Mouse (Mus musculus) midbrain, embryonic 11.5 days (tissue): ENCODE results near the gene Fem1b. TPM values are rescaled to one million over a fixed set of nuclear protein-coding genes. Genes with fewer than 3 reads are reported as not detected.

Experiments
- ATAC-seq: fragments of 200-750 bp; cut with Nextera tagmentation; 2 replicates; pipeline ENCODE4 v1.8.0; 2017; ENCODE audit warnings: moderate TSS enrichment, moderate library complexity; ENCODE audit not compliant: low FRiP score
- DNase-seq: peaks from one replicate; pipeline ENCODE4 v3.0.0; 2015; ENCODE audit warnings: low spot score; ENCODE audit errors: missing footprints
- H3K27ac ChIP-seq: fragments of 300-500 bp; sonication (generic); 2 replicates; pipeline ENCODE4 v1.5.1; 2014; ENCODE audit warnings: low read depth, low read length
- H3K27me3 ChIP-seq: fragments of 300-500 bp; sonication (generic); 2 replicates; pipeline ENCODE4 v1.6.1; 2014; ENCODE audit warnings: mild to moderate bottlenecking, low read length, moderate library complexity, mixed read lengths; ENCODE audit not compliant: control insufficient read depth, insufficient read depth
- H3K36me3 ChIP-seq: fragments of 300-500 bp; sonication (generic); 2 replicates; pipeline ENCODE4 v1.6.1; 2014; ENCODE audit warnings: mild to moderate bottlenecking, low read length, moderate library complexity, mixed read lengths; ENCODE audit not compliant: control insufficient read depth, insufficient read depth
- H3K4me1 ChIP-seq: fragments of 300-500 bp; sonication (generic); 2 replicates; pipeline ENCODE4 v1.6.1; 2014; ENCODE audit warnings: low read length; ENCODE audit not compliant: control insufficient read depth, insufficient read depth
- H3K4me2 ChIP-seq: fragments of 300-500 bp; sonication (generic); 2 replicates; pipeline ENCODE4 v1.6.1; 2014; ENCODE audit warnings: mild to moderate bottlenecking, moderate library complexity
- H3K4me3 ChIP-seq: fragments of 300-500 bp; sonication (generic); 2 replicates; pipeline ENCODE4 v1.5.1; 2014; ENCODE audit warnings: low read depth, low read length
- H3K9ac ChIP-seq: fragments of 300-500 bp; sonication (generic); 2 replicates; pipeline ENCODE4 v1.6.1; 2014; ENCODE audit warnings: low read length
- H3K9me3 ChIP-seq: fragments of 300-500 bp; sonication (generic); 2 replicates; pipeline ENCODE4 v1.6.1; 2016; ENCODE audit warnings: low read length; ENCODE audit not compliant: control insufficient read depth
- WGBS: fragments of 180-500 bp; shearing (Covaris S2); extraction: QIAGEN DNeasy Blood & Tissue Kit; methylation state at CpG from one replicate; pipeline ENCODE4 v1.1.7; 2014; 5-methylcytosine and 5-hydroxymethylcytosine counted together
- polyA plus RNA-seq: library from polyadenylated mRNA; unstranded; fragments of >200 nt; fragmentation: Nextera tagmentation; extraction: Ambion mirVana; gene quantifications from 2 replicates; pipeline ENCODE4 v1.2.1, GENCODE M21; 2014

Fem1b gene
- polyA plus RNA-seq, 1 experiment from 2014 or later, result 63.7 TPM

DNA sequence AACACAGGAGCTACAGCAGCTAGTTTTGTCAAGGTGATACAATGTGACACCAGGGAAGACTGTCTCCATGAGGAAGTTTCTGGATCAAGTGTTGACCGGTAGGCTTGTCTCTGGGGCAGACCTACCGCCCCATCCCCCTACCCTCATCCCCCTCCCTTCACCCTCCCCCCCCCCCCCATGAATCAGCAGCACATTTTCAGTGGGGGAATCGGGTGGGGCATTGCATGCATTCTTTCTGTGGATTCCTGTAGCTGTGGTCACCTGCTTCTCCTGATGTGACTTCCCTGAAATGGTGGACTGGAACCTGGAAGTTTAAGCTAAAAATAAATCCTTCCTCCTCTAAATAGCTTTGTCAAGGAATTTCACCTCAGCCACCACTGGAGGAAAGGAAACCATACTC is 7.8 kb upstream of the Fem1b start:
- H3K9ac ChIP-seq, result no peak overlapping the region
- no peak overlapping the region for H3K4me3 ChIP-seq
- no peak overlapping the region for H3K4me2 ChIP-seq
- no peaks in the 10 kb centered on the region for H3K27me3 ChIP-seq
- no peak for DNase-seq
- no peak overlapping the region for H3K27ac ChIP-seq
- ATAC-seq, result no peak
- 79% methylated on average over 3 of the region's 3 CpGs for WGBS
- H3K9me3 ChIP-seq, result no peaks in the 10 kb centered on the region
- H3K36me3 ChIP-seq, result no peaks in the 10 kb centered on the region
- H3K4me1 ChIP-seq, result no peaks in the 10 kb centered on the region

DNA sequence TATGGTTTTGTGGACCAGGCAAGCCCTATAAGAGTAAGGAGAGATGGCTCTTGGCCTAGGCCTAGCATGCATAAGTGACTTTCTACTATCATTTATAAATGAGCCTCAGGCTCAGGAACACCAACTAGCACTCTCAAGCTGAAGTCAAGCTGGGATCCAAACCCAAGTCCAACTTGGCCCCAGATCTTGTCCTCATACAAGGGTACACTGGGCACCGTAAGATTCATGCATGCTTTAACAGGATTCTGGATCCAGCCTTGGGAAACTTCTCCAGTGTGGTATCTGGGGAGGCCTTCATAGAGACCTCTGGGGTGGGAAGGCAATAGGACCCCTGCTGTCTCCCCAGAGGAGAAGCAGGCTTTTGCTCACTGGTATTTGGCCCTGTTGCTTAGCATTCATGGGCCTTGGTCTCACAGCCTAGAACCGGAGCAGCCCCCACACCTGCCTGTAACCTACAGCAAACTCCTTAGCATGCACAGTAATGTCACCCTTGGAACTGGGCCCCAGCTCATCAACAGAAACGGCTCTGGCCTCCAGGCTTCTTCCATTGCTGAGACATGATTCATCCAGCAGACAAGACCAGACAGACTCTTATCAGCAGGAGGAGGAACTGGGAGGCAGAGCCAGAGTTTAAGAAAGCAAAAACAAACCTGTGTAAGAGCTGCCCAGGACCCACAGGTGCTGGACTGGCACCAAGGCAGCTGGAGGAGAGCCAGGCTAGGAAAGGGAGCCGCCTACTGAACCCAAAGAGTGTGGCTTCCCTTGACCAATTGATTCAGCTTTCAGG is 6.3 kb upstream of the Fem1b start:
- Histone ChIP-seq H3K9ac (no peak overlapping the region), H3K36me3 (no peaks in the 10 kb centered on the region), H3K4me3 (no peak overlapping the region), H3K27me3 (no peaks in the 10 kb centered on the region), H3K4me2 (no peak overlapping the region), H3K4me1 (no peaks in the 10 kb centered on the region), H3K9me3 (no peaks in the 10 kb centered on the region), H3K27ac (no peak overlapping the region)
- WGBS, result 81% methylated on average over 4 of the region's 4 CpGs
- DNase-seq, result no peak
- ATAC-seq, result no peak

DNA sequence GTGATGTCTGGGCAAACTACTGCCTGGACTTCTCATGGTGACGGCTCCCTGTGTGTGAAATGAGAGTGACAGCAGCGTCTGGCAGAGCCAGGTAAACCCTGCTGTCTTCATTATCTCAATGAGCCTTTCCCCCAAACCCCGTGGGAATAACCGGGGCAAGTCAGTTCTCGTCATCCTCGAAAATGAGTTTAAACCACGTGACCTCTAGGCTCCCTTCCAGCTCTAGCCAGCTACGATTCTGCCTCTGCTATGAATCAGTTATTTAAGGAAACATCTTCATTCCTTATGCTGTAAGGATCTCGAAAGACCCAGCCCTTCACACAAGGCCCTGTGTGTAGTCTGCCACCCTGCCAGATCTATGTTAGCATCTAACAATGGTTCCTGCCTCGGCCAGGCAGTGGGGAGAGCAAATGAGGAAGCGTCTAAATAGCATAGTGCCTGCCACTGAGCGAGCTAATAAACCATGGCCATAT is 5.4 kb upstream of the Fem1b start:
- H3K4me2 ChIP-seq, result no peak overlapping the region
- H3K36me3 ChIP-seq, result no peaks in the 10 kb centered on the region
- peaks cover 7% of the 10 kb centered on the region for H3K4me1 ChIP-seq
- DNase-seq, result no peak
- H3K4me3 ChIP-seq, result no peak overlapping the region
- no peak overlapping the region for H3K9ac ChIP-seq
- H3K27me3 ChIP-seq, result no peaks in the 10 kb centered on the region
- no peaks in the 10 kb centered on the region for H3K9me3 ChIP-seq
- H3K27ac ChIP-seq, result no peak overlapping the region
- ATAC-seq, result no peak
- WGBS, result 77% methylated on average over 12 of the region's 12 CpGs

DNA sequence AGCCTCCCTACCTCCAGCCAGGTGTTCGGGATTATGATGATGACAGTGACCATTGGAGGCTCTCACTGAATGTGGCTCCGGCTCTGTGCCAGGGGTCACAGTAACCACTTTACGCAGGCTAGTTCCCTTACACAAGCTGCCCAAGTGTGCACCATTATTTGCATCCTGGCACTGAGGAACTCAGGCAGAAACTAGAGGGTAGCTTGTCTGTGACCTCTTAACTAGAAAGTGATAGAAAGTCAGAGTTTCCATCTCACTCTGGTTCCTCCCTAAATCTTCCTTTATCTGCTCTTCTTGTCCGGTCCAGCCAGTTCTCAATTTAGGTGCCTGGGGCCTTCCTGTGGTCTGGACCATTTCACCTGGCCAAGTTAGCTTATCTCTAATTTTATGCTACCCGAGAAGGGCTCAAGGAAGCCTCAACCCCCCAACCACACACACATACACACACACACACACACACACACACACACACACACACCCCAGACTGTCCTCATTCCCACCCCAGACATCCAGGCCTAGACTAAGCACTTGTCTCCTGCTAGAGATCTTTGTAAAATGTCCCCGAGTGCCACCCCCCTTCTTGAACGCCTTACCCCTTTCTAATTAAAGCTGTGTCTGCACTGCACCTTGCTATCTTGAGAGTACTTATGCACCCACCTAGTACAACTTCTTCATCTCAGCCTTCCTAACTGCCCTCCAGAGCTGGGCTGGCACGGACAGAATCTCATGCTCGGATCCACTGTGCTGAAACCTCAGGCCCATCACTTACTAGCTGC is 4.8 kb upstream of the Fem1b start:
- WGBS, result 83% methylated on average over 9 of the region's 9 CpGs
- no peak for ATAC-seq
- Histone ChIP-seq H3K4me1 (peaks cover 8% of the 10 kb centered on the region), H3K4me3 (no peak overlapping the region), H3K27me3 (no peaks in the 10 kb centered on the region), H3K9me3 (no peaks in the 10 kb centered on the region), H3K36me3 (no peaks in the 10 kb centered on the region), H3K4me2 (no peak overlapping the region), H3K27ac (no peak overlapping the region), H3K9ac (no peak overlapping the region)
- DNase-seq, result no peak

DNA sequence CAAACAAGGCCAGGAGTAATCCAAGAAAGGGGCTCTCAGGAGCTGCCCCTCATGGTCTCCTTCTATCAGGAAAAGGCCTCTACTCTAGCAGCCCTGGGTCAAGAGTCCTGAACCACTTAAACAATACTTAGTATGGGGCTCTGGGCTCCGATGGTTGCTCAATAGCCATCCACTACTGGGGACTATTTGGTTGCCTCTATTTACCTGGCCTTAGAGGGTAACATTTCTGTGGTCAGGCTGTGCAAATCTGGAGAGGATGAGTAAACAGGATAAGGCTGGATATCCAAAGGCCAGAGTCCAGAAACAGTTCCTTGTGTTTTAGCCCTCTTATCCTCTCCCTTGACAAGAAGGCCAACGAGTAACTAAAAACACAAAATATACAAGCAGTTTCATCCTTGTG is 3.0 kb upstream of the Fem1b start:
- ATAC-seq (no peak), DNase-seq (no peak)
- whole genome bisulfite sequencing, result 76% methylated on average over 2 of the region's 2 CpGs
- H3K4me2 ChIP-seq, result no peak overlapping the region
- H3K9ac ChIP-seq, result no peak overlapping the region
- no peaks in the 10 kb centered on the region for H3K36me3 ChIP-seq
- no peak overlapping the region for H3K4me3 ChIP-seq
- H3K4me1 ChIP-seq, result peaks cover 8% of the 10 kb centered on the region
- no peak overlapping the region for H3K27ac ChIP-seq
- no peaks in the 10 kb centered on the region for H3K27me3 ChIP-seq
- H3K9me3 ChIP-seq, result no peaks in the 10 kb centered on the region

DNA sequence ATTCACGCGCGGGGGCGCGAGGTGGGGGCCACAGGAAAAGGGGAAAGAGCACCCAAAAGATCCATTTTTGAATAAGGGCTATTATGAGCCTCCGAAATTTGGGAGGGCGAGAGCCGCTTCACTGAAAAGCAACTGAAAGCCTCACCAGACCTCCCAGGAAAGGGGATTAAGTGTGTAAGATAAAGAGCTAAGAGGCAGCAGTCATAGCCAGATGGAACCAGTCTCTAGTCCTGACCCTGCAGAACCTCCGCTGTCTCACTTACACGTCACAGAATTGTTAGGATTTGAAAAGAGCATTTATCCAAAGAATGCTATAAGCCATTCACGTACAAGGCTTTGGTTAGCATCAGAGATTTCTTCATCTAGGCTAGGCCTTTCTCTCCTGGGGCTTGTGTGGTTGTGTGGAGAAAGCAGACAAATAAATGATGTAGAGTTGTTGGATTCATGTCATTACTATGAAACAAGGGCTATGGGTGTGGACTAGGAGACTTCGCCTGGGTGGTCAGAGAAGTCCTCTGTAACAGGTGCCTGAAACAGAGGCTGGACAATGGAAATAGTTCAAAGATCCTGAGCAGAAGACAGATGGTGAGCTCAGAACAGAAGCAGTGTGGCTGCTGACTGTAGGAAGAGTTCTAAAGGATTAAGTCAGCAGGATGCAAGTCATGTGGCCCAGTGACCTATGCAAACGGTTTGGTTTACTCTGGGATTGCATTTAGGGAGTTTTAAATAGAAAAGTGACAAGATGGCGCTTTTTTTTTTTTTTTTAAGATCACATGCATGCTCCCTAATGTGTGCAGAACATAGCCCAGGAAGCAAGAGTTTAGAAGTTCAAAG is 699 bp upstream of the Fem1b start:
- WGBS, result 4% methylated on average over 14 of the region's 14 CpGs
- ATAC-seq, result peak; percentile 51
- Histone ChIP-seq H3K4me2 (peak overlapping the region; percentile 90), H3K4me3 (peak overlapping the region; percentile 99), H3K27ac (peak overlapping the region; percentile 96), H3K9me3 (no peaks in the 10 kb centered on the region), H3K4me1 (peaks cover 14% of the 10 kb centered on the region), H3K9ac (peak overlapping the region; percentile 95), H3K36me3 (no peaks in the 10 kb centered on the region), H3K27me3 (no peaks in the 10 kb centered on the region)
- peak; percentile 93 for DNase-seq

DNA sequence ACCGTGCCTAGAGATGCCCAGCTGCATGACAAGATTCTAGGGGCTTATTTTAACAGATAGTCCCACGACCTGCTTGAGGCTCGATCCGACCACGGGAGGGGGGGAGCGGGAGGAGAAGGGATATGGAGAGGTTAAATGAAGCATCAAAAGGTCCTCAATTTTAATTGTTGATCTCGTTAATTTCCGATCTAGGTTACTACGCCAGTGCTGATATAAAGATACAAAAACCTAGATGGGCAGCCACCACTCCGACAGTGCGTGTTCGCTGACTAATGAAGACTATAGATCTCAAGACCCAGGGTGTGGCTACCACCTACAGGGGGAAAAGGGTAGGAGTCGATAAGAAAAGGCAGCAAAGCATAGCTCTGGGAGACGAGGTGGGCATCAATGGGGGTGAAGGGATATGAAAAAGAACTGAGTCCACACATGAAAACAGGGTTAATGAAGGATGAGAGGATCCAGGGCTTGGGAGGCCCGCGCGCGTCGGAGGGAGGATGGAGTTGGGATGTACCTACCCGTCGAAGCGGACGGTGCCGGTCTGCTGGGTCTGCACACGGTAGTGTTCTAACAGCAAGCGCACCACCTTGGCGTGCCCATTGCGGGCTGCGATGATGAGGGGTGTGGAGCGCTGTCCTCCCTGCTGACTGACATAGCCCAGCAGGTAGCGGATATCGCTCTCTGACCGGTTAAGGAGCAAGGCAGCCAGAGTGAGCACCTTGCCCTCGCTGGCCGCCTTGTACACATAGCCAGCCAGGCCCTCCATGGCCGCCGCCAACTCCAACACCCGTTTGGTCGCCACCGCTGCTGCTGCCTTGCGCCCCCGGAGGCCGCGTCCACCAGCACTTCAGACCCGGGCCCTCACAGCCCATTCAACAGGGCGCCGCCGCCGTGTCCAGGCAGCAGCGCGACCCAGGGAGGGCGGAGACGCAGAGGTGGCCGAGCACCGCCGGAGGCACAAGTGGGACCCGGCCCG is 905 bp downstream of the Fem1b start:
- H3K9me3 ChIP-seq, result no peaks in the 10 kb centered on the region
- DNase-seq (peak; percentile 95), ATAC-seq (peak; percentile 80)
- peak overlapping the region; percentile 96 for H3K27ac ChIP-seq
- peaks cover 14% of the 10 kb centered on the region for H3K4me1 ChIP-seq
- H3K27me3 ChIP-seq, result no peaks in the 10 kb centered on the region
- peak overlapping the region; percentile 95 for H3K9ac ChIP-seq
- WGBS, result under 1% methylated on average over 58 of the region's 58 CpGs
- H3K36me3 ChIP-seq, result no peaks in the 10 kb centered on the region
- H3K4me2 ChIP-seq, result peak overlapping the region; percentile 90
- H3K4me3 ChIP-seq, result peak overlapping the region; percentile 99

DNA sequence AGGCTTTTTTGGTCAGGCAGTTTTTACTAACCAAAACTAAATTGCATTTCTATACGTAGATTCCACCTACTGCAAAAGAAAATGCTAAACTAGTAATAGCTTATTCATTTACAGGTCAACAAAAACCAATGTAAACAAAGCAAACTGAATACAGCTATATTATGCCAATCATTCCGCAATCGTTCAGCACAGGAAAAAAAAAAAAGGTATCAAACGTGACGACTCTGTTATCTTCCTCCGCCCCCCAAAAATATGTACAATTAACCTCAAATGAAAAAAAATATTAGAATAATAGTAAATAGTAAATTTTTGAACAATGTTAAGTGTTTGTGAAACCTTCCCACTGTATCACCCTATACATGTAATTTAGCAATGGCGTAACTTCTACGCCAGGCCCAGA is 1.6 kb downstream of the Fem1b start:
- no peak for ATAC-seq
- 23% methylated on average over 8 of the region's 8 CpGs for WGBS
- no peak overlapping the region for H3K27ac ChIP-seq

More for the DNA sequence above, 1.6 kb downstream of the Fem1b start:
- Histone ChIP-seq H3K27me3 (no peaks in the 10 kb centered on the region), H3K9ac (peak overlapping the region; percentile 95), H3K4me2 (peak overlapping the region; percentile 90), H3K4me3 (peak overlapping the region; percentile 99), H3K9me3 (no peaks in the 10 kb centered on the region), H3K4me1 (peaks cover 14% of the 10 kb centered on the region), H3K36me3 (no peaks in the 10 kb centered on the region)
- no peak for DNase-seq
